Mouse (Mus musculus) limb, embryonic 15.5 days (tissue): ENCODE data around the gene Ppp6r3. TPM values are rescaled to one million over a fixed set of nuclear protein-coding genes. Genes with fewer than 3 reads are reported as not detected.

Experiments
- ATAC-seq: fragments of 200-750 bp; cut with Nextera tagmentation; 2 replicates; pipeline ENCODE4 v1.8.0; 2017; ENCODE audit warnings: low read depth, moderate TSS enrichment; ENCODE audit not compliant: insufficient number of reproducible peaks, low FRiP score, low TSS enrichment
- H3K27ac ChIP-seq: fragments of 300-500 bp; sonication (generic); 2 replicates; pipeline ENCODE4 v1.5.1; 2015; ENCODE audit warnings: moderate library complexity, mild to moderate bottlenecking, inconsistent platforms
- H3K27me3 ChIP-seq: fragments of 300-500 bp; sonication (generic); 2 replicates; pipeline ENCODE4 v1.6.1; 2015; ENCODE audit warnings: inconsistent platforms
- H3K36me3 ChIP-seq: fragments of 300-500 bp; sonication (generic); 2 replicates; pipeline ENCODE4 v1.6.1; 2015; ENCODE audit warnings: inconsistent platforms
- H3K4me1 ChIP-seq: fragments of 300-500 bp; sonication (generic); 2 replicates; pipeline ENCODE4 v1.6.1; 2015; ENCODE audit warnings: inconsistent platforms
- H3K4me2 ChIP-seq: fragments of 300-500 bp; sonication (generic); 2 replicates; pipeline ENCODE4 v1.6.1; 2015; ENCODE audit warnings: mild to moderate bottlenecking, inconsistent platforms
- H3K4me3 ChIP-seq: fragments of 300-500 bp; sonication (generic); 2 replicates; pipeline ENCODE4 v1.5.1; 2015; ENCODE audit warnings: mild to moderate bottlenecking, inconsistent platforms
- H3K9ac ChIP-seq: fragments of 300-500 bp; sonication (generic); 2 replicates; pipeline ENCODE4 v1.6.1; 2015; ENCODE audit warnings: inconsistent platforms
- H3K9me3 ChIP-seq: fragments of 300-500 bp; sonication (generic); 2 replicates; pipeline ENCODE4 v1.6.1; 2016; ENCODE audit warnings: inconsistent platforms
- WGBS: fragments of 180-500 bp; shearing (Covaris S2); methylation state at CpG from one replicate; pipeline ENCODE4 v1.1.7; 2015; 5-methylcytosine and 5-hydroxymethylcytosine counted together
- polyA plus RNA-seq: library from polyadenylated mRNA; unstranded; fragments of >200 nt; fragmentation: Nextera tagmentation; extraction: Ambion mirVana; gene quantifications from 2 replicates; pipeline ENCODE4 v1.2.1, GENCODE M21; 2015

The Ppp6r3 gene
- polyA plus RNA-seq, 1 experiment from 2014 or later, result 55.6 TPM

GRCm38 (mm10) chr19:3574593-3575094 is 905 bp downstream of the Ppp6r3 start:
- Histone ChIP-seq H3K9ac (peak overlapping the region; percentile 74), H3K27ac (peak overlapping the region; percentile 97), H3K4me1 (peaks cover 25% of the 10 kb centered on the region), H3K9me3 (no peaks in the 10 kb centered on the region), H3K27me3 (no peaks in the 10 kb centered on the region), H3K4me3 (peak overlapping the region; percentile 94), H3K4me2 (peak overlapping the region; percentile 72), H3K36me3 (no peaks in the 10 kb centered on the region)
- ATAC-seq, result no peak
- under 1% methylated on average over 9 of the region's 9 CpGs for WGBS

- ATAC-seq, result no peak
- 68% methylated on average over 3 of the region's 3 CpGs for WGBS
These were observed 11.2 kb downstream of the Ppp6r3 start for GRCm38 (mm10) chr19:3564309-3564708.

GRCm38 (mm10) chr19:3562752-3563151 is 12.8 kb downstream of the Ppp6r3 start:
- peaks cover 11% of the 10 kb centered on the region; the same call in 1 of the 2 replicates for H3K4me1 ChIP-seq
- no peak for ATAC-seq

More at GRCm38 (mm10) chr19:3564309-3564708, 11.2 kb downstream of the Ppp6r3 start:
- H3K36me3 ChIP-seq, result no peaks in the 10 kb centered on the region; the same call in 1 of the 2 replicates
- no peak overlapping the region for H3K9ac ChIP-seq
- no peak overlapping the region for H3K4me3 ChIP-seq
- H3K4me2 ChIP-seq, result no peak overlapping the region
- peaks cover 16% of the 10 kb centered on the region; the same call in 1 of the 2 replicates for H3K4me1 ChIP-seq
- H3K27ac ChIP-seq, result no peak overlapping the region
- no peaks in the 10 kb centered on the region for H3K9me3 ChIP-seq
- no peaks in the 10 kb centered on the region for H3K27me3 ChIP-seq

GRCm38 (mm10) chr19:3562298-3562697 is 13.3 kb downstream of the Ppp6r3 start:
- 90% methylated on average over 2 of the region's 2 CpGs for WGBS
- no peak overlapping the region for H3K9ac ChIP-seq
- no peak for ATAC-seq

More at GRCm38 (mm10) chr19:3562752-3563151, 12.8 kb downstream of the Ppp6r3 start:
- Histone ChIP-seq H3K4me3 (no peak overlapping the region), H3K9me3 (no peaks in the 10 kb centered on the region), H3K4me2 (no peak overlapping the region), H3K36me3 (no peaks in the 10 kb centered on the region; the same call in 1 of the 2 replicates), H3K27me3 (no peaks in the 10 kb centered on the region), H3K9ac (no peak overlapping the region), H3K27ac (no peak overlapping the region)
- WGBS, result 78% methylated on average over 6 of the region's 6 CpGs

GRCm38 (mm10) chr19:3556169-3556827 is 19.3 kb downstream of the Ppp6r3 start:
- Histone ChIP-seq H3K4me3 (no peak overlapping the region), H3K9ac (no peak overlapping the region), H3K27me3 (no peaks in the 10 kb centered on the region), H3K4me2 (no peak overlapping the region), H3K9me3 (no peaks in the 10 kb centered on the region), H3K36me3 (no peaks in the 10 kb centered on the region), H3K4me1 (no peaks in the 10 kb centered on the region), H3K27ac (no peak overlapping the region)
- no peak for ATAC-seq
- 86% methylated on average over 2 of the region's 2 CpGs for WGBS

More at GRCm38 (mm10) chr19:3562298-3562697, 13.3 kb downstream of the Ppp6r3 start:
- no peak overlapping the region for H3K4me2 ChIP-seq
- no peaks in the 10 kb centered on the region for H3K9me3 ChIP-seq
- no peak overlapping the region for H3K4me3 ChIP-seq
- H3K4me1 ChIP-seq, result 0 out of 2 replicates have a peak, but pooled peaks cover 8% of the 10 kb centered on the region
- no peaks in the 10 kb centered on the region for H3K27me3 ChIP-seq
- no peaks in the 10 kb centered on the region; the same call in 1 of the 2 replicates for H3K36me3 ChIP-seq
- no peak overlapping the region for H3K27ac ChIP-seq

GRCm38 (mm10) chr19:3554785-3555184 is 20.8 kb downstream of the Ppp6r3 start:
- 96% methylated on average over 7 of the region's 8 CpGs for WGBS
- ATAC-seq, result no peak

GRCm38 (mm10) chr19:3551573-3552159 is 23.9 kb downstream of the Ppp6r3 start:
- Histone ChIP-seq H3K27ac (no peak overlapping the region), H3K4me2 (no peak overlapping the region), H3K27me3 (no peaks in the 10 kb centered on the region), H3K4me1 (no peaks in the 10 kb centered on the region), H3K36me3 (peaks cover 4% of the 10 kb centered on the region; the same call in 1 of the 2 replicates), H3K4me3 (no peak overlapping the region), H3K9me3 (no peaks in the 10 kb centered on the region), H3K9ac (no peak overlapping the region)
- 58% methylated on average over 4 of the region's 4 CpGs for WGBS
- no peak for ATAC-seq

More at GRCm38 (mm10) chr19:3554785-3555184, 20.8 kb downstream of the Ppp6r3 start:
- H3K36me3 ChIP-seq, result no peaks in the 10 kb centered on the region
- H3K9me3 ChIP-seq, result no peaks in the 10 kb centered on the region
- no peak overlapping the region for H3K4me3 ChIP-seq
- no peak overlapping the region for H3K4me2 ChIP-seq
- no peaks in the 10 kb centered on the region for H3K27me3 ChIP-seq
- no peaks in the 10 kb centered on the region for H3K4me1 ChIP-seq
- no peak overlapping the region for H3K27ac ChIP-seq
- no peak overlapping the region for H3K9ac ChIP-seq

GRCm38 (mm10) chr19:3550101-3550500 is 25.4 kb downstream of the Ppp6r3 start:
- Histone ChIP-seq H3K27ac (no peak overlapping the region), H3K4me1 (no peaks in the 10 kb centered on the region), H3K4me3 (no peak overlapping the region), H3K4me2 (no peak overlapping the region), H3K9ac (no peak overlapping the region), H3K36me3 (peaks cover 4% of the 10 kb centered on the region; the same call in 1 of the 2 replicates), H3K9me3 (no peaks in the 10 kb centered on the region), H3K27me3 (no peaks in the 10 kb centered on the region)
- WGBS, result 74% methylated on average over 1 of the region's 1 CpGs
- ATAC-seq, result no peak

- Histone ChIP-seq H3K4me1 (no peaks in the 10 kb centered on the region), H3K9ac (no peak overlapping the region), H3K4me3 (no peak overlapping the region), H3K27ac (no peak overlapping the region), H3K36me3 (peaks cover 4% of the 10 kb centered on the region; the same call in 1 of the 2 replicates), H3K27me3 (no peaks in the 10 kb centered on the region), H3K4me2 (no peak overlapping the region), H3K9me3 (no peaks in the 10 kb centered on the region)
- 81% methylated on average over 1 of the region's 1 CpGs for WGBS
- no peak for ATAC-seq
These were observed 26.3 kb downstream of the Ppp6r3 start for GRCm38 (mm10) chr19:3549263-3549662.

- WGBS, result 93% methylated on average over 1 of the region's 1 CpGs
- H3K4me1 ChIP-seq, result peaks cover 2% of the 10 kb centered on the region; the same call in 1 of the 2 replicates
- no peak overlapping the region for H3K4me3 ChIP-seq
These were observed 27.2 kb downstream of the Ppp6r3 start for GRCm38 (mm10) chr19:3548311-3548710.

GRCm38 (mm10) chr19:3544995-3545394 is 30.6 kb downstream of the Ppp6r3 start:
- 77% methylated on average over 2 of the region's 2 CpGs for WGBS
- Histone ChIP-seq H3K4me3 (no peak overlapping the region), H3K4me2 (no peak overlapping the region), H3K27me3 (no peaks in the 10 kb centered on the region), H3K27ac (no peak overlapping the region), H3K36me3 (peaks cover 30% of the 10 kb centered on the region), H3K9me3 (no peaks in the 10 kb centered on the region), H3K9ac (no peak overlapping the region), H3K4me1 (peaks cover 3% of the 10 kb centered on the region; the same call in 1 of the 2 replicates)
- ATAC-seq, result no peak

More at GRCm38 (mm10) chr19:3548311-3548710, 27.2 kb downstream of the Ppp6r3 start:
- Histone ChIP-seq H3K9ac (no peak overlapping the region), H3K36me3 (peaks cover 10% of the 10 kb centered on the region), H3K27ac (no peak overlapping the region), H3K4me2 (no peak overlapping the region), H3K9me3 (no peaks in the 10 kb centered on the region), H3K27me3 (no peaks in the 10 kb centered on the region)
- ATAC-seq, result no peak

GRCm38 (mm10) chr19:3542591-3542990 is 33.0 kb downstream of the Ppp6r3 start:
- no peaks in the 10 kb centered on the region for H3K9me3 ChIP-seq
- peaks cover 3% of the 10 kb centered on the region; the same call in 1 of the 2 replicates for H3K4me1 ChIP-seq
- no peaks in the 10 kb centered on the region for H3K27me3 ChIP-seq
- H3K36me3 ChIP-seq, result peaks cover 30% of the 10 kb centered on the region
- H3K4me2 ChIP-seq, result no peak overlapping the region
- WGBS, result 88% methylated on average over 4 of the region's 4 CpGs
- H3K4me3 ChIP-seq, result no peak overlapping the region
- no peak for ATAC-seq
- no peak overlapping the region for H3K27ac ChIP-seq
- H3K9ac ChIP-seq, result no peak overlapping the region
